Mouse (Mus musculus): ENCODE data around the gene Hsd11b2.

DNA sequence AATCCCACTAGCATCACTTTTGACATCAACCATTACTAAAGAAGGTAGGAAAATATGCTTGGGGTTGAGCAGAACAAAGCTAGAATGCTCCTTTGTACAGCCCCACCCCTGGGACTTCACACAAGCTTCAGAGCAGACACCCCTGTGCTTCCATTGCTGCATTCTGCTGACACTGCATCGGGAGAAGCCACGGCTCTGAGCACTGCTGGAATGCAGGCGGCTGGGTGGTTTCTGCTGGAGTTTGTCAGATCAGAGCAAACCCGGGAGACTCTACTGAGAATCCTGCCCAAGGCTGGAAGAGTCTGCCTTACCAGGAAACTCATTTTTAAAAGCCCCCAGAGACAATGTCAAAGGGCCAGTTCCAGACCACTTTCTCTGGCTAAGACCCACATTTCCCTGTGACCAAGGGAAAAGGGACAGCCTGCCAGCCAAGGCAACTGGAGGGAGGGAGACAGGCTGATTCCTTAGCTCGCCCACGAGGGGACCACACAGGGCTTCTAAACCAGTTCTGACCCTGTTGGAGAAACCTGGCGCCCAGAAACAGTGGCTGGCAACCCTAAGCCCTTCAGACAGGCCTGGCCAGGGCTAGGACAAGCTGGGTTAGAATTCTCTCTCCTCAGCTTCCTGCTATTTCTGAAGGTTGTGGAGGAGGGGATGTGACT is 26.1 kb downstream of the Hsd11b2 start:
- no peak for TF ChIP-seq CTCF (IDR thresholded peaks at IDR 0.05; ENCODE audit: low read depth, low read length)
- TF ChIP-seq POLR2A (IDR thresholded peaks at IDR 0.05; ENCODE audit: insufficient read depth, low read length) = no peak
- no peak for TF ChIP-seq EP300 (IDR thresholded peaks at IDR 0.05; ENCODE audit: insufficient read depth, low read depth, low read length)

Data from ES-Bruce4 (cell line).